Mouse (Mus musculus) ES-CJ7 (cell line): ENCODE measurements at regions not wholly inside any gene's neighbourhood (a gene's known extent, or its start where the extent isn't known, plus 50 kb on each side); places are given as distances from the start of the nearest gene placed in this dataset.

Source experiments
- DNase-seq: peaks from one replicate; pipeline ENCODE4 v3.0.0; 2011; ENCODE audit warnings: low read depth, low spot score

DNA sequence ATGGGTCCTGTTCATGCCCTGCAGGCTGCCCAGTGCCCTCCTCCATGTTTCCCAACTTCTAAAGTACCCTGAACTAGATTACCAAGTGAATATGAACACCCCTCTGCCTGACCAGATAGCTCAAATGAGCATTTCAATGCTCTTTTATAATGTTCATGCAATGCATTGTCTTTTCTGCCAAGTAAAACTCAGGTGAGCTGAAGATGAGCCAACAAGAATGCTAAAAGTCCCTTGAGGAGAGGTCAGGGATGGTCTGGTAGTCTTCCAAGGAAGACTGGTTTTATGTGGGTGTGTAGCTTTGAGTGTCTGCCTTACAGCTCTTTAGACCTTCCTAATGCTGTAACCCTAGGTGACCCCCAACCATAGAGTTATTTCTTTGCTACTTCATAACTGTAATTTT, 58.0 kb upstream of the Abca12 start:
- no peak for DNase-seq

DNA sequence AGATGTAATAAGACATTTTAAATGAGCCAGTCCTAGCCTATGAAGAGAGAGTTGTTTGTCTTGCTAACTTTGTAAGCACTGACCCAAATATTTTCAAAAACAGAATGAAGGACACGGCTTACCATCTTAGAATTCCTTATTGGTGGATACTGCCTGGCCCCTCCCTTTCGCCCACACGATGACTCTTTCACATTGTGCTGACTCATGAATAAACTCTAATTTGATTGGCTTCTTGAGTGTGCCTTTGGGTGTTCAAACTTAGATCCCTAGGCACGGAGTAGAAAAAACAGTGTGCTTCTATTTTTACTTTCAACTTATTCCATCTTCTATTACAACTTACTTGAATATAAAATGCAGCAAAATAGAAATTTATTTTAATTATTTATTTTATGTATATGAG, 68.4 kb upstream of the Abca12 start:
- no peak for DNase-seq

DNA sequence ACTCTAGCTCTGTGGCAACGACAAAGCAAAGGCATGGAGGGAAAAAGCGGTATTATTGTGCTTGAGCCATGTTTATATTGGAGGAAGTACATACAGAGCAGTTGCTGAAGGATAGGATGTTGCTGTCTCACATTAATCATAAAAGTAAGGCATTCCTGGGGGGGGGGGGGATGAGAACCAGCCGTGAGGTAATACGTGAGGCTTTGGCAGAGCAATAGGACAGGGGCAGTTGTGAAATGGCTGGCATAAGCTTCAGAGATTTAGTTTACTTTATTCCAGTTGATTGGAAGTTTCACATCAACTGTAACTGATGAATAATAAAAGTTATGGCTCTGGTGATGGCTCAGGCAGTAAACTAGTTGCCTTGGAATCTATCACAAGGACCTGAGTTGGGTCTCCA, 62.4 kb upstream of the Atic start:
- no peak for DNase-seq

DNA sequence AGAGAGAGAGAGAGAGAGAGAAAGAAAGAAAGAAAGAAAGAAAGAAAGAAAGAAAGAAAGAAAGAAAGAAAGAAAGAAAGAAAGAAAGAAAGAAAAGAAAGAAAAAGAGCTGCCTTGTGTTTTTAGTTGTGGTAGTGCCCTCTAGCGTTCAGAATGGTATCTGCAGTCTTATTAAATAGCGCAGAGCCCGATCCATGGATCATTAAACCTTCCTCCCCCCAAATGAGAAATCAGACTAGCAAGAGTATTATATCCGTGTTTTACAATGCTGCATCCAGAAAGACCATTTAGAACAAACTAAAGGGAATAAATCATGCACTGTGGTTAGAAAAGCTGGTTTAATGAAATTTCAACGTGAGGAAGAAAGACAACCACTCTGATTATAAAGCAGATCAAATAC, 51.1 kb upstream of the Atic start:
- DNase-seq, result peak; percentile 46

GRCm38 (mm10) chr1:71506534-71506933, 50.4 kb upstream of the Atic start:
- DNase-seq, result no peak
